Mouse (Mus musculus): ENCODE measurements around the gene Tatdn3. TPM values are rescaled to one million over a fixed set of nuclear protein-coding genes. Genes with fewer than 3 reads are reported as not detected.
"Not testable (repeated sequence)": the region's sequence is repeated elsewhere in the genome, so short reads cannot be mapped to it uniquely, and the experiment has no call there.

The Tatdn3 gene
- polyA plus RNA-seq, 1 experiment, result 23.8 TPM

GRCm38 (mm10) chr1:191030182-191030581 is 32.5 kb downstream of the Tatdn3 start:
- TF ChIP-seq POLR2A (IDR thresholded peaks at IDR 0.05; ENCODE audit: borderline replicate concordance, extremely low read depth, insufficient read depth, insufficient read length, poor library complexity, severe bottlenecking) (no peak), CTCF (IDR thresholded peaks at IDR 0.05; ENCODE audit: borderline replicate concordance, extremely low read depth, insufficient read depth, insufficient read length) (no peak)
- DNase-seq (ENCODE audit: low read depth), result no peak

DNA sequence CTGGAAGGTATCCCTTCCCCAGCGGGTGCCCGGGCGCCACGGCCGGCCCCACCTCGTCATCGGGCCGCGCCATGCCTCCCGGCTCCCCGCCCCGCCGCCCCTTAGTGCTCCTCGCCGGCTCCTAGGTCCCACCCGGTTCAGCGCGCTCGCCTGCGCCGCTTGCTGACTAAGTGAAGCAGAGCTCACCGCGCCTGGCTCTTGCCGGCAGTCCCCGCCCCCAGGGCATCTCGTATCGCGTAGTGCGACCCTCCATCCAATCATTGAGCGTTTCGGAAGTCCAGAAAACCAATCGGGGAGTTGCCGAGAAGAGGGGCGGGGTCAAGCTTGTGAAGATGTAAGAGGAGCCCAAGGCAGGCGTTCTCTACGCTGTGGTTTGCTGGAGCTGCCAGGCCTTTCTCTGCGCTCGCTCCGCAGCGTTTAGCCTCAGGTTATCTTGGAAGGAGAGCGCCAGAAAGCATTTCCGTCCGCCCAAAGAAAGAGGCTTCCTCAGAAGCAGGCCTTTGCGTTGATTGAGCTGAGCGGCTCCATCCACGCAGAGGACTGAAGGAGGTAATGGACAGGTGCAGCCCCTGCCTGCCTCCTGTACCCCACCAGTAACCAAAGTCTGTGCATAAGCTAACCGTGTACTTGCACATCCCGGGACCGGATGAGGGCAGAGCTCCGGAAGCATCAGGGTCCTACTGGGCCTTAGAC is 36.6 kb downstream of the Tatdn3 start, which contains the start of gene Flvcr1:
Flvcr1 (minus strand) TSS at position 138 of the 693 bp plus-strand sequence.
- peak; percentile 100 for DNase-seq (ENCODE audit: low read depth)
- no peak for TF ChIP-seq CTCF (IDR thresholded peaks at IDR 0.05; ENCODE audit: borderline replicate concordance, extremely low read depth, insufficient read depth, insufficient read length)
- TF ChIP-seq POLR2A (IDR thresholded peaks at IDR 0.05; ENCODE audit: borderline replicate concordance, extremely low read depth, insufficient read depth, insufficient read length, poor library complexity, severe bottlenecking), result peak; percentile 62

DNA sequence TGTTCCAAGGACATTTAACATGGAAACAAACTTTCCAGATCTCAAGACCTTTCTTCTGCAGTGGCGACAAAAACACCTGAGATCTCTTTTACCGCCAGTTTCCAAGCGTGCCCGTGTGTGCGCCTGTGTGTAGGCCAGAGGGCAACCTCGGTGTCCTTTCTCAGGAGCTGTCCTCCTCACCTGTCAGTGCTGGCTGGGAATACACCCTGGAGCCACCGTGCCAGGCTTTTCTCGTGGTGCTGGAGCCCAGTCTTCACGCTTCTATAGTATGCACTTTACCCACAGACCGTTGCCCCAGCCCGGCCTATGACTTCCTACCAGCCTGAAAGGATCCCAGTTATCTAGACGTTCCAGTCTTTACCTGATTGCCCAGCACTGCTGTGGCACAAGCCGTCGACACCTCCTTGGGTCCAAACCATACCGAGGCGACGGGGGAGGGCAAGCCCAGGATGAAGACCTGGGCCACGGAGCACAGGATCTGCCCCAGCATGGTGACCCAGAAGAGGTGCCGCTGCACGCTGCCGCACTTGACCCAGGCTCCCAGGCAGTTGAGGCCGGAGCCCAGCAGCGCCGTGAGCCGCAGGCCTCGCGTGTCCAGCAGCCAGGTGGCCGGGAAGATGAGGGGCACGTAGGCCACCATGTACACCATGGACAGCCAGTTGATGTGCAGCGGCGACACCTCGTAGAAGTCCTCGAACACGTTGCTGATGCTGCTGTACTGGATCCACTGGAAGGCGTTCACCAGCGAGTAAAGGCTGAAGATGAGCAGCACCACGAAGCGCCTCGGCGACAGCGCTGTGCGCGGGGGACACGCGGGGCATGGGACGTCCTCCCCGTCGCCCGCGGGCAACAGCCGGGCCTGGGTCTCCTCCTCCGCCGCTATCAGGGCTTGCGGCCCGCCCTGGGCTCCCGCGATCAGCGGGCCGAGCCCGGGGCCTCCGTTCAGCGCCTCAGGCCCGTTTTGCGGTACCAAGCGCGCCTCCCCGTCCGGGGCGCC is 37.4 kb downstream of the Tatdn3 start:
- TF ChIP-seq CTCF (IDR thresholded peaks at IDR 0.05; ENCODE audit: borderline replicate concordance, extremely low read depth, insufficient read depth, insufficient read length) (no peak), POLR2A (IDR thresholded peaks at IDR 0.05; ENCODE audit: borderline replicate concordance, extremely low read depth, insufficient read depth, insufficient read length, poor library complexity, severe bottlenecking) (no peak)
- peak; percentile 59 for DNase-seq (ENCODE audit: low read depth)

- not testable (repeated sequence) for DNase-seq (ENCODE audit: low read depth)
Observed at GRCm38 (mm10) chr1:191023806-191024205, 38.9 kb downstream of the Tatdn3 start.

DNA sequence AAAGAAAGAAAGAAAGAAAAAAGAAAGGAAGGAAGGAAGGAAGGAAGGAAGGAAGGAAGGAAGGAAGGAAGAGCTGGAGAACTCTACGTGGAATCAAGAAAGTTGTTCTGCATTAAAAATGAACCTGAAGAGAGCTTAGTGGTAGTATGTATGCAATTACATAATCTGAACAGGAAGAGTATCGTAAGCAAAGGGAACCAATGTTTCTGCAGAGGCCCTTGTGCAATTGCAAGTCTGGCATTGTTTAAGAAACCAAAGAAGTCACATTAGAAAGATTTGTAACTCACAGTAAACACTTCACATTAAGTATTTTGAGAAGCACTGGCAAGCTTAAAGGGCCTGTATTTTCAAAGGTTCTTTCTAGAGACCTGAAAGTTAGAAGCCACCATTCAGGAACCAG is 39.6 kb downstream of the Tatdn3 start:
- no peak for DNase-seq (ENCODE audit: low read depth)
- TF ChIP-seq POLR2A (IDR thresholded peaks at IDR 0.05; ENCODE audit: borderline replicate concordance, extremely low read depth, insufficient read depth, insufficient read length, poor library complexity, severe bottlenecking) (no peak), CTCF (IDR thresholded peaks at IDR 0.05; ENCODE audit: borderline replicate concordance, extremely low read depth, insufficient read depth, insufficient read length) (no peak)

- no peak for TF ChIP-seq POLR2A (IDR thresholded peaks at IDR 0.05; ENCODE audit: borderline replicate concordance, extremely low read depth, insufficient read depth, insufficient read length, poor library complexity, severe bottlenecking)
- TF ChIP-seq CTCF (IDR thresholded peaks at IDR 0.05; ENCODE audit: borderline replicate concordance, extremely low read depth, insufficient read depth, insufficient read length), result no peak
- peak; percentile 47 for DNase-seq (ENCODE audit: low read depth)
Observed at GRCm38 (mm10) chr1:191021016-191021415, 41.7 kb downstream of the Tatdn3 start.

DNA sequence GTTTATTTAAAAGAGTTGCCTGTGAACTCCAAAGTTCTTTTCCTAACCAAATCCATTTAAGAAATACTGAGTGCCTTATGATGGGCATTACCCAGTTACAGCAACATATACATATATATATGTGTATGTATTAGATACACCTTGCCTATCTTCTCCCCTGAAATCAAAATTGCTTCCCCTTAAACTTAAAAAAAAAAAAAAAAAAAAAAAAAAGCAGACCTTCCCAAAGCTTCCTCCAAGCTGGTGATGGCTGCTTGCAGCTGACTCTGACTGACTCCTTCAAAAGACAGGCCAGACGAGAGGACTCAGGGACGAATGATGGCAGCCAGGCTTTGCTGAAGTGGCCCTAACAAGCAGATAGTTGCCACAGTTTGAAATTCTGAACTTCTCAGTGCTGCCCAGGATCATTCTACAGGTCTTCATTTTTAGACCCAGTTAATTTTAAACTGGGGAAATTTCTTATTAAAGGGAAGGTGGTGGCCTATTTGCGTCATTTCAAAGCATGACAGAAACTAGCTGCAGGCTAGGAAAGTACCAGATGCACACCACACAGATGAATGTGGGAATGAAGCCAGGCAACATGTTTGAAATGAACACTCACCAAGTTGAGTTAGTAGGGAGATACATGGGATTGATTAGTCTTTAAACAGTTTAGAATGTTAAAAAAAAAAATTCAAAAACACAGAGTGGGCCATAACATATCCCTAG is 42.4 kb downstream of the Tatdn3 start:
- DNase-seq (ENCODE audit: low read depth), result peak; percentile 64
- TF ChIP-seq CTCF (IDR thresholded peaks at IDR 0.05; ENCODE audit: borderline replicate concordance, extremely low read depth, insufficient read depth, insufficient read length) (no peak), POLR2A (IDR thresholded peaks at IDR 0.05; ENCODE audit: borderline replicate concordance, extremely low read depth, insufficient read depth, insufficient read length, poor library complexity, severe bottlenecking) (no peak)

GRCm38 (mm10) chr1:191019803-191020202 is 42.9 kb downstream of the Tatdn3 start:
- DNase-seq (ENCODE audit: low read depth), result no peak
- TF ChIP-seq CTCF (IDR thresholded peaks at IDR 0.05; ENCODE audit: borderline replicate concordance, extremely low read depth, insufficient read depth, insufficient read length) (no peak), POLR2A (IDR thresholded peaks at IDR 0.05; ENCODE audit: borderline replicate concordance, extremely low read depth, insufficient read depth, insufficient read length, poor library complexity, severe bottlenecking) (no peak)

GRCm38 (mm10) chr1:191014271-191014670 is 48.5 kb downstream of the Tatdn3 start:
- TF ChIP-seq POLR2A (IDR thresholded peaks at IDR 0.05; ENCODE audit: borderline replicate concordance, extremely low read depth, insufficient read depth, insufficient read length, poor library complexity, severe bottlenecking) (no peak), CTCF (IDR thresholded peaks at IDR 0.05; ENCODE audit: borderline replicate concordance, extremely low read depth, insufficient read depth, insufficient read length) (no peak)
- DNase-seq (ENCODE audit: low read depth), result no peak

GRCm38 (mm10) chr1:191008707-191009106 is 54.0 kb downstream of the Tatdn3 start:
- TF ChIP-seq CTCF (IDR thresholded peaks at IDR 0.05; ENCODE audit: borderline replicate concordance, extremely low read depth, insufficient read depth, insufficient read length), result peak; percentile 23; the same call in 1 of the 2 replicates
- no peak for TF ChIP-seq POLR2A (IDR thresholded peaks at IDR 0.05; ENCODE audit: borderline replicate concordance, extremely low read depth, insufficient read depth, insufficient read length, poor library complexity, severe bottlenecking)
- DNase-seq (ENCODE audit: low read depth), result no peak

DNA sequence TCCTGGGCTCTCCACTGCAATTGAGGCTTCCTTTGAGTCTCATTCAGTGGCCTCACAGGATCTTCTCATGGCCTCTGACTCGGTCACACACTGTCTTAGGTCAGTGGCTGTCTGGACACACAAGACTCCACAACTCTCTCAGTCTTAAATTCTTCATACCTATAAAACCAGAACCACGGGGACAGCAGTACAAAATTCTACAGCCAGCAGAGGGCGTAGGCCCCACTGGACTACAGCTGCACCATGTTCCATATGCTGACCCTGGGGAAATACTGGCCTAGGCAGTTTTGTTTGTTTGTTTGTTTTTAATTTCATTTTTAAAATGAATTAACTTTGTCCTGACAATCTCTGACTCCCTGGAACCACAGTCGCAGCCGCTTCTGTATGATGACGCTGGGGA is 60.5 kb downstream of the Tatdn3 start:
- DNase-seq (ENCODE audit: low read depth), result peak; percentile 16
- TF ChIP-seq POLR2A (IDR thresholded peaks at IDR 0.05; ENCODE audit: borderline replicate concordance, extremely low read depth, insufficient read depth, insufficient read length, poor library complexity, severe bottlenecking) (no peak), CTCF (IDR thresholded peaks at IDR 0.05; ENCODE audit: borderline replicate concordance, extremely low read depth, insufficient read depth, insufficient read length) (peak; percentile 47; the same call in 1 of the 2 replicates)

Data from brain, embryonic 14.5 days (tissue).